Mouse (Mus musculus) gonadal fat pad, adult 2 months (tissue): ENCODE measurements around the gene Gm3453. TPM values are rescaled to one million over a fixed set of nuclear protein-coding genes. Genes with fewer than 3 reads are reported as not detected.
"Not testable (repeated sequence)": the region's sequence is repeated elsewhere in the genome, so short reads cannot be mapped to it uniquely, and the experiment has no call there.

ENCODE experiments used
- DNase-seq: peaks from one replicate; pipeline ENCODE4 v3.0.0-alpha.2; 2012; ENCODE audit warnings: low read depth
- polyA plus RNA-seq: library from polyadenylated mRNA; depleted of rRNA; stranded (reverse); fragments of >200 nt; gene quantifications from 2 replicates; pipeline ENCODE4 v1.2.3, GENCODE M21; 2012; rRNA removed

Gene Gm3453
- not detected in 2 replicates for polyA plus RNA-seq

GRCm38 (mm10) chr14:5979037-5979436, at the start of gene Gm3453:
Gene Gm3453, minus strand, starts transcription at chr14:5979137.
- DNase-seq, result not testable (repeated sequence)

DNA sequence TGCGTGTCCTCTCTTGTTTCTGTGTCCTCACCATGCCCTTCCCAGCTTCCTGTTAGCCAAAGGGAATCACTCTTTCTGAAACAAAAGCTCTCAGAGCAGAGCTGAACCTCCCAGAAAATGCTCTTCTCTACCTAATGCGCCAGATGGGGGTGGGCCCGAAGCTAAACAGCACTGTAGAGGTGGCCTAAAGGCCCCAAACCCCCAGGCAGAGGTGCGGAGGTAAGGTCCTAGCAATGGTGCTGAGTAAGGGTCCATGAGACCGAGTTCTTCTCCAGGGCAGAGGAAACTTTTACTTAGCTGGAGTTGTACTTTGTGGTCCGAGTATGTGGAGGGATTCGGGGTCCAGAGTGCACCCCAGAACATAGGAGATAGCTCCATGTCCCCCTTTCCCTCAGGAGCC, 8.2 kb upstream of the Gm3453 start:
- DNase-seq, result not testable (repeated sequence)

DNA sequence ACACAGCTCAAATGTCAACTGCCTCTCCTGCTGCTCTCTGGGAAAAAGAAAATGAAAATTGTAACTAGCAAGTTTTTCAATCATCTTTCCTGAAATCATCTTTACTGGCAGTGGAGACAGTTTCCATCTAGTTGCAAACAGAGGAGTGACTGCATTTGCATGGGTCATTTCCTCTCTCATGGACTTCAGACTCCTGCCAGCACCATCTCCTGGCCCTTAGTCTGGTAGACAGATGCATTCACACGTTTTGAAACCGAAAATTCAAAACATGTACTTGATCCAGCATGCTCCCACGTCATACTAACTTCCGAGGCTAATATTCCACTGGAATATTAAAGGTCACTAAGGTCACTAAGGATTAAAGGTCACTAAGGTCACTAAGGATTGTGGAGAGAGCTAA, 16.5 kb downstream of the Gm3453 start:
- DNase-seq, result not testable (repeated sequence)

- not testable (repeated sequence) for DNase-seq
Measured at GRCm38 (mm10) chr14:5961635-5962034, 17.3 kb downstream of the Gm3453 start, which contains the start of gene Gm3248. Gene Gm3248, minus strand, starts transcription at chr14:5961745.

DNA sequence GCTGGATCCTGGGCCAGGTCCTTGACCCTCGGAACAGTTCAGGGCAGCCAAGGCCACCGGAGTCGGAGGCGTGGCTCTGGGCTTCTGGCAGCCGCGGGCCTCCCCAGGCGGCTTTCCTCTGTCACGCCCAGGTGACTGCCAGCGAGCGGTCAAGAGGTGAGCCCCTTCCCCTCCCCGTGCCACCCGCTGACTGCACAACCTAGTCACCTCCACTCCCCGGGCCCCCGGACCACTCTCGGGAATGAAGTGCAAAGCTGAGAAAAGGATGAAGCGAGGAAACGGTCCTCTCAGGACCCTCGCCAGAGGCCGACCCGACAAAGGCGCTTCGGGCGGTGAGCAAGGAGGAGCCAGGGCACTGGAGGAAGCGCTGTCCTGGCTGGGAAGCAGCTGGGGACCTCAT, 17.8 kb downstream of the Gm3453 start:
- DNase-seq, result not testable (repeated sequence)

- not testable (repeated sequence) for DNase-seq
Measured at GRCm38 (mm10) chr14:5960479-5960878, 18.5 kb downstream of the Gm3453 start.

- not testable (repeated sequence) for DNase-seq
Measured at GRCm38 (mm10) chr14:5923276-5923675, 55.7 kb downstream of the Gm3453 start.

Other genes with a start within 250 kb of the Gm3453 start
- 1.4 and 3.4 TPM in 2 replicates for gene Gm3373, start 237.6 kb downstream of the Gm3453 start, polyA plus RNA-seq
- gene Gm3383, start 171.2 kb downstream of the Gm3453 start, polyA plus RNA-seq, result 0.93 and 2.2 TPM in 2 replicates
- not detected in 2 replicates for gene Gm3424, start 148.8 kb downstream of the Gm3453 start, polyA plus RNA-seq
- 0.05 and 0.09 TPM in 2 replicates for gene Gm8237, start 98.8 kb downstream of the Gm3453 start, polyA plus RNA-seq
- gene Gm3248, start 17.4 kb downstream of the Gm3453 start, polyA plus RNA-seq, result 0.22 and 0.24 TPM in 2 replicates
- gene Gm6337, start 79.1 kb upstream of the Gm3453 start, polyA plus RNA-seq, result not detected in 2 replicates
- gene Gm8206, start 114.8 kb upstream of the Gm3453 start, polyA plus RNA-seq, result 0.18 and 0.28 TPM in 2 replicates
- gene Gm3468, start 129.5 kb upstream of the Gm3453 start, polyA plus RNA-seq, result 0.15 and 0.35 TPM in 2 replicates
- not detected in 2 replicates for gene Gm3476, start 146.7 kb upstream of the Gm3453 start, polyA plus RNA-seq
- gene Gm21560, start 240.2 kb upstream of the Gm3453 start, polyA plus RNA-seq, result not detected in 2 replicates